Mouse (Mus musculus) heart, embryonic 13.5 days (tissue): Measurements from ENCODE around the gene Tifab. TPM values are rescaled to one million over a fixed set of nuclear protein-coding genes. Genes with fewer than 3 reads are reported as not detected.

Source experiments
- polyA plus RNA-seq: library from polyadenylated mRNA; unstranded; fragments of >200 nt; fragmentation: Nextera tagmentation; extraction: Ambion mirVana; gene quantifications from 2 replicates; pipeline ENCODE4 v1.2.1, GENCODE M21; 2015

Tifab gene
- polyA plus RNA-seq, 1 experiment from 2014 or later = 1.1 TPM

Other genes starting within 250 kb of the Tifab start
- gene H2afy, start 42.5 kb downstream of the Tifab start, polyA plus RNA-seq = 112 and 124 TPM in 2 replicates
- not detected in 2 replicates for gene Neurog1, start 73.3 kb upstream of the Tifab start, polyA plus RNA-seq
- gene Cxcl14, start 117.7 kb upstream of the Tifab start, polyA plus RNA-seq = 1.1 and 1.9 TPM in 2 replicates
- not detected in 2 replicates for gene Gm3045, start 247.7 kb upstream of the Tifab start, polyA plus RNA-seq